Mouse (Mus musculus): ENCODE data around the gene Rcan2.

Rcan2 gene

GRCm38 (mm10) chr17:44023842-44024241, 222.7 kb downstream of the Rcan2 start:
- no peak for DNase-seq (ENCODE audit: low read depth)

GRCm38 (mm10) chr17:44025011-44025410, 223.9 kb downstream of the Rcan2 start:
- DNase-seq (ENCODE audit: low read depth) = no peak

- DNase-seq (ENCODE audit: low read depth) = no peak
Observed at GRCm38 (mm10) chr17:44025935-44026334, 224.8 kb downstream of the Rcan2 start.

GRCm38 (mm10) chr17:44026378-44026777, 225.2 kb downstream of the Rcan2 start:
- no peak for DNase-seq (ENCODE audit: low read depth)

- no peak for DNase-seq (ENCODE audit: low read depth)
Observed at GRCm38 (mm10) chr17:44026786-44027185, 225.6 kb downstream of the Rcan2 start.

- DNase-seq (ENCODE audit: low read depth) = no peak
Observed at GRCm38 (mm10) chr17:44027311-44027710, 226.2 kb downstream of the Rcan2 start.

GRCm38 (mm10) chr17:44029616-44030015, 228.5 kb downstream of the Rcan2 start:
- no peak for DNase-seq (ENCODE audit: low read depth)

GRCm38 (mm10) chr17:44030776-44031587, 229.8 kb downstream of the Rcan2 start:
- DNase-seq (ENCODE audit: low read depth) = no peak

- DNase-seq (ENCODE audit: low read depth) = no peak
Observed at GRCm38 (mm10) chr17:44035005-44035404, 233.9 kb downstream of the Rcan2 start.

GRCm38 (mm10) chr17:44038656-44039055, 237.5 kb downstream of the Rcan2 start:
- DNase-seq (ENCODE audit: low read depth) = peak; percentile 26

GRCm38 (mm10) chr17:44040449-44040848, 239.3 kb downstream of the Rcan2 start:
- DNase-seq (ENCODE audit: low read depth) = no peak

GRCm38 (mm10) chr17:44042301-44042700, 241.2 kb downstream of the Rcan2 start:
- no peak for DNase-seq (ENCODE audit: low read depth)

GRCm38 (mm10) chr17:44042861-44043260, 241.7 kb downstream of the Rcan2 start:
- DNase-seq (ENCODE audit: low read depth) = no peak

- no peak for DNase-seq (ENCODE audit: low read depth)
Observed at GRCm38 (mm10) chr17:44053427-44053826, 252.3 kb downstream of the Rcan2 start.

GRCm38 (mm10) chr17:44057123-44057522, 256.0 kb downstream of the Rcan2 start:
- DNase-seq (ENCODE audit: low read depth) = no peak

GRCm38 (mm10) chr17:44058145-44058544, 257.0 kb downstream of the Rcan2 start:
- no peak for DNase-seq (ENCODE audit: low read depth)

GRCm38 (mm10) chr17:44060781-44061180, 259.6 kb downstream of the Rcan2 start:
- no peak for DNase-seq (ENCODE audit: low read depth)

- DNase-seq (ENCODE audit: low read depth) = peak; percentile 70
Observed at GRCm38 (mm10) chr17:44061289-44061890, 260.2 kb downstream of the Rcan2 start.

- no peak for DNase-seq (ENCODE audit: low read depth)
Observed at GRCm38 (mm10) chr17:44068876-44069275, 267.7 kb downstream of the Rcan2 start.

GRCm38 (mm10) chr17:44071680-44072079, 270.5 kb downstream of the Rcan2 start:
- DNase-seq (ENCODE audit: low read depth) = no peak

GRCm38 (mm10) chr17:44075601-44076000, 274.4 kb downstream of the Rcan2 start:
- no peak for DNase-seq (ENCODE audit: low read depth)

- peak; percentile 10 for DNase-seq (ENCODE audit: low read depth)
Observed at GRCm38 (mm10) chr17:44076051-44076680, 275.0 kb downstream of the Rcan2 start.
